Comparison of ENCODE assay signal across 16 mouse cellular contexts in genomic region chr17:14426481-14426880, GRCm38 (mm10).
"Had no signal": no experiment of that assay in that cellular context is flagged by ENCODE, and none has a peak within 500 bp of the region (broad histone marks: within the 10 kb centered on the region; RNA-seq: fewer than 3 reads in every experiment).

No protein-coding gene starts in this region.

- DNase-seq: kidney, adult 8-10 months; kidney, postnatal 36 days; layer of hippocampus, adult 9-11 months; layer of hippocampus, postnatal 36 days; lung, adult 18-20 months; lung, postnatal 4 days; midbrain, embryonic 14.5 days; right cerebral cortex, adult 18-20 months; right cerebral cortex, postnatal 25 days; thymus, adult 18-20 months; thymus, postnatal 14 days had no signal

- H3K9ac ChIP-seq: liver, embryonic 14.5 days; neural tube, embryonic 15.5 days had no signal

- H3K27me3 ChIP-seq: neural tube, embryonic 15.5 days had no signal

- H3K9me3 ChIP-seq: midbrain, embryonic 10.5 days; neural tube, embryonic 15.5 days had no signal

- H3K4me3 ChIP-seq: midbrain, embryonic 10.5 days; myocyte; neural tube, embryonic 15.5 days had no signal

- H3K4me1 ChIP-seq: midbrain, embryonic 10.5 days; neural tube, embryonic 15.5 days had no signal

- H3K27ac ChIP-seq: kidney, postnatal 0 days; liver, embryonic 14.5 days; midbrain, embryonic 10.5 days; neural tube, embryonic 15.5 days had no signal

- H3K36me3 ChIP-seq: midbrain, embryonic 10.5 days; neural tube, embryonic 15.5 days had no signal

- H3K4me2 ChIP-seq: neural tube, embryonic 15.5 days had no signal
